Mouse (Mus musculus): ENCODE measurements around the gene Rbms2.

GRCm38 (mm10) chr10:128142165-128142564 is 37.9 kb downstream of the Rbms2 start:
- no peak for TF ChIP-seq POLR2A (IDR thresholded peaks at IDR 0.05; ENCODE audit: insufficient read length, low read depth)
- TF ChIP-seq MAX (IDR thresholded peaks at IDR 0.05; ENCODE audit: low read depth), result no peak
- TF ChIP-seq REST (IDR thresholded peaks at IDR 0.05; ENCODE audit: insufficient read depth, insufficient read length), result no peak
